Mouse (Mus musculus): Measurements from ENCODE around the gene Hspa1l.

GRCm38 (mm10) chr17:34949553-34949969, 22.9 kb upstream of the Hspa1l start:
- TF ChIP-seq GATA1 (IDR thresholded peaks at IDR 0.05; ENCODE audit: low read depth, low read length) = no peak
- peak in 1 of 2 experiments; percentile 77; a peak in 3 of 4 replicates for TF ChIP-seq POLR2A (IDR thresholded peaks at IDR 0.05; ENCODE audit: control insufficient read depth in 1 of 2, insufficient read depth in 1 of 2, low read depth in 1 of 2, low read length in 2 of 2, poor library complexity in 1 of 2)
- TF ChIP-seq CTCF (IDR thresholded peaks at IDR 0.05 in 2 of 3, conservative IDR thresholded peaks at IDR 0.05 in 1 of 3; ENCODE audit: control insufficient read depth in 1 of 3, insufficient read depth in 1 of 3, low read depth in 2 of 3, low read length in 3 of 3, poor library complexity in 1 of 3, severe bottlenecking in 1 of 3) = no peak
- TF ChIP-seq MAX (IDR thresholded peaks at IDR 0.05; ENCODE audit: low read length) = no peak
- TF ChIP-seq GABPA (IDR thresholded peaks at IDR 0.05; ENCODE audit: low read depth, low read length) = no peak
- no peak for TF ChIP-seq ZNF384 (IDR thresholded peaks at IDR 0.05; ENCODE audit: low read depth, low read length)
- TF ChIP-seq E2F4 (IDR thresholded peaks at IDR 0.05; ENCODE audit: borderline replicate concordance, low read depth, low read length) = no peak
- TF ChIP-seq EP300 (IDR thresholded peaks at IDR 0.05; ENCODE audit: low read depth in 1 of 2, low read length in 2 of 2) = no peak
- no peak for TF ChIP-seq ETS1 (IDR thresholded peaks at IDR 0.05; ENCODE audit: low read depth, low read length)
- no peak; the same call in 1 of the 2 replicates for TF ChIP-seq NELFE (IDR thresholded peaks at IDR 0.05; ENCODE audit: low read depth, low read length)
- no peak for TF ChIP-seq MXI1 (IDR thresholded peaks at IDR 0.05; ENCODE audit: low read depth, low read length)
- TF ChIP-seq KAT2A (conservative IDR thresholded peaks at IDR 0.05; ENCODE audit: low read depth, low read length) = no peak
- TF ChIP-seq MYB (IDR thresholded peaks at IDR 0.05; ENCODE audit: low read depth, low read length) = no peak

Data from MEL (cell line).